Mouse (Mus musculus): ENCODE results near the gene Lrrc23. TPM values are rescaled to one million over a fixed set of nuclear protein-coding genes. Genes with fewer than 3 reads are reported as not detected.

Lrrc23 gene
- total and polyA plus RNA-seq, 3 experiments: 3.2 TPM; not detected in 2

GRCm38 (mm10) chr6:124728621-124729020 is 50.9 kb downstream of the Lrrc23 start:
- Histone ChIP-seq H3K4me3 (no peak overlapping the region), H3K27me3 (ENCODE audit: control insufficient read depth, insufficient read depth, low read length) (no peaks in the 10 kb centered on the region), H3K27ac (no peak overlapping the region), H3K9ac (ENCODE audit: low read depth, low read length) (no peak overlapping the region), H3K4me1 (ENCODE audit: control insufficient read depth, insufficient read depth, low read length) (no peaks in the 10 kb centered on the region), H3K36me3 (ENCODE audit: control insufficient read depth, insufficient read depth, low read length) (no peaks in the 10 kb centered on the region), H3K79me2 (replicated peaks; ENCODE audit: control insufficient read depth, insufficient read depth, low read length) (no peaks in the 10 kb centered on the region)
- TF ChIP-seq POLR2A (IDR thresholded peaks at IDR 0.05; ENCODE audit: insufficient read depth, low read depth, low read length) (no peak), CTCF (IDR thresholded peaks at IDR 0.05) (no peak), EP300 (IDR thresholded peaks at IDR 0.05; ENCODE audit: insufficient read depth, low read depth, low read length) (no peak)
- DNase-seq: no peak
- intact Hi-C loops (cut with DNase I): no loop called here
- 83% methylated on average over 10 of the region's 10 CpGs for WGBS

DNA sequence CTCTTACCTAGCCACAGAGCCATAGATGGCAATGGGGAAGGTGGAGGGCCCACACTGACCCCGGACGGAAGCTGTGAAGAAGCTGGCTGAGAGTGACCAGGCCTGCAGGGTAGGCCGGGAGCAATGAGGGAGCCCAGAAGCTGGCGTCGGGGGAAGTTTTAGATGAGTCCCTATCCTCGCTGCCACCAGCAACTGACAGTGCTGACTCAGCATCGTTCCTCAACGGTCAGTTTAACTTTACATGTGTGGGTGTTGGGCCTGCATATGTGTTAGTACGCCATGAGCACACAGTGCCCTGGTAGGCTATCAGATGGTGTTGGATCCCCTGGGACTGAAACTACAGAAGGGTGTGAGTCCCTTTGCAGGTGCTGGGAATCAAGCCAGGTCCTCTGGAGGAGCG is 55.1 kb downstream of the Lrrc23 start:
- no peak overlapping the region for H3K9ac ChIP-seq (ENCODE audit: low read depth, low read length)
- intact Hi-C loops (cut with DNase I): no loop called here
- no peak overlapping the region for H3K27ac ChIP-seq
- TF ChIP-seq EP300 (IDR thresholded peaks at IDR 0.05; ENCODE audit: insufficient read depth, low read depth, low read length) (no peak), POLR2A (IDR thresholded peaks at IDR 0.05; ENCODE audit: insufficient read depth, low read depth, low read length) (no peak), CTCF (IDR thresholded peaks at IDR 0.05) (no peak)
- no peaks in the 10 kb centered on the region; the same call in 1 of the 2 replicates for H3K4me1 ChIP-seq (ENCODE audit: control insufficient read depth, insufficient read depth, low read length)
- no peaks in the 10 kb centered on the region for H3K79me2 ChIP-seq (replicated peaks; ENCODE audit: control insufficient read depth, insufficient read depth, low read length)
- H3K27me3 ChIP-seq (ENCODE audit: control insufficient read depth, insufficient read depth, low read length): no peaks in the 10 kb centered on the region
- 81% methylated on average over 10 of the region's 10 CpGs for WGBS
- no peak overlapping the region for H3K4me3 ChIP-seq
- no peak for DNase-seq
- no peaks in the 10 kb centered on the region for H3K36me3 ChIP-seq (ENCODE audit: control insufficient read depth, insufficient read depth, low read length)

GRCm38 (mm10) chr6:124723541-124723940 is 56.0 kb downstream of the Lrrc23 start:
- 46% methylated on average over 8 of the region's 8 CpGs for WGBS
- Histone ChIP-seq H3K4me1 (ENCODE audit: control insufficient read depth, insufficient read depth, low read length) (no peaks in the 10 kb centered on the region; the same call in 1 of the 2 replicates), H3K27ac (no peak overlapping the region), H3K36me3 (ENCODE audit: control insufficient read depth, insufficient read depth, low read length) (no peaks in the 10 kb centered on the region), H3K4me3 (no peak overlapping the region), H3K79me2 (replicated peaks; ENCODE audit: control insufficient read depth, insufficient read depth, low read length) (no peaks in the 10 kb centered on the region), H3K9ac (ENCODE audit: low read depth, low read length) (no peak overlapping the region), H3K27me3 (ENCODE audit: control insufficient read depth, insufficient read depth, low read length) (no peaks in the 10 kb centered on the region)
- TF ChIP-seq POLR2A (IDR thresholded peaks at IDR 0.05; ENCODE audit: insufficient read depth, low read depth, low read length): no peak
- no peak for TF ChIP-seq CTCF (IDR thresholded peaks at IDR 0.05)
- no peak for TF ChIP-seq EP300 (IDR thresholded peaks at IDR 0.05; ENCODE audit: insufficient read depth, low read depth, low read length)
- no peak for DNase-seq
- intact Hi-C loops (cut with DNase I): no loop called here

- intact Hi-C loops (cut with DNase I): no loop called here
- Histone ChIP-seq H3K36me3 (ENCODE audit: control insufficient read depth, insufficient read depth, low read length) (no peaks in the 10 kb centered on the region), H3K27ac (no peak overlapping the region), H3K79me2 (replicated peaks; ENCODE audit: control insufficient read depth, insufficient read depth, low read length) (no peaks in the 10 kb centered on the region), H3K9ac (ENCODE audit: low read depth, low read length) (no peak overlapping the region), H3K4me3 (no peak overlapping the region), H3K27me3 (ENCODE audit: control insufficient read depth, insufficient read depth, low read length) (no peaks in the 10 kb centered on the region), H3K4me1 (ENCODE audit: control insufficient read depth, insufficient read depth, low read length) (no peaks in the 10 kb centered on the region; the same call in 1 of the 2 replicates)
- TF ChIP-seq POLR2A (IDR thresholded peaks at IDR 0.05; ENCODE audit: insufficient read depth, low read depth, low read length) (no peak), CTCF (IDR thresholded peaks at IDR 0.05) (peak; percentile 20), EP300 (IDR thresholded peaks at IDR 0.05; ENCODE audit: insufficient read depth, low read depth, low read length) (no peak)
- WGBS: 63% methylated on average over 6 of the region's 6 CpGs
- no peak for DNase-seq
Observed at GRCm38 (mm10) chr6:124722876-124723473, 56.6 kb downstream of the Lrrc23 start.

GRCm38 (mm10) chr6:124720904-124721303 is 58.6 kb downstream of the Lrrc23 start:
- TF ChIP-seq POLR2A (IDR thresholded peaks at IDR 0.05; ENCODE audit: insufficient read depth, low read depth, low read length): no peak
- TF ChIP-seq EP300 (IDR thresholded peaks at IDR 0.05; ENCODE audit: insufficient read depth, low read depth, low read length): no peak
- TF ChIP-seq CTCF (IDR thresholded peaks at IDR 0.05): no peak
- intact Hi-C loops (cut with DNase I): no loop called here
- Histone ChIP-seq H3K9ac (ENCODE audit: low read depth, low read length) (no peak overlapping the region), H3K4me1 (ENCODE audit: control insufficient read depth, insufficient read depth, low read length) (no peaks in the 10 kb centered on the region; the same call in 1 of the 2 replicates), H3K36me3 (ENCODE audit: control insufficient read depth, insufficient read depth, low read length) (no peaks in the 10 kb centered on the region), H3K79me2 (replicated peaks; ENCODE audit: control insufficient read depth, insufficient read depth, low read length) (no peaks in the 10 kb centered on the region), H3K4me3 (no peak overlapping the region), H3K27me3 (ENCODE audit: control insufficient read depth, insufficient read depth, low read length) (no peaks in the 10 kb centered on the region), H3K27ac (no peak overlapping the region)
- 64% methylated on average over 11 of the region's 11 CpGs for WGBS
- DNase-seq: no peak

Other genes with a start within 250 kb of the Lrrc23 start
- 10 to 100 TPM; 23.0 to 25.1 TPM for gene C1s1, start 237.4 kb downstream of the Lrrc23 start, total RNA-seq (2021)
- 31.0 and 39.0 TPM in 2 replicates for gene C1s1, start 237.4 kb downstream of the Lrrc23 start, polyA plus RNA-seq (2012; rRNA removed)
- gene C1rb, start 209.4 kb downstream of the Lrrc23 start, total RNA-seq (2021): 1 to 10 TPM; 1.2 to 1.8 TPM
- not detected in 2 replicates for gene C1rb, start 209.4 kb downstream of the Lrrc23 start, polyA plus RNA-seq (2012; rRNA removed)
- gene C1s2, start 143.6 kb downstream of the Lrrc23 start, total RNA-seq (2021): under 1 TPM; 0.26 to 0.48 TPM
- not detected in 2 replicates for gene C1s2, start 143.6 kb downstream of the Lrrc23 start, polyA plus RNA-seq (2012; rRNA removed)
- 10 to 100 TPM; 34.9 to 40.5 TPM for gene Lpcat3, start 116.7 kb downstream of the Lrrc23 start, total RNA-seq (2021)
- gene Lpcat3, start 116.7 kb downstream of the Lrrc23 start, polyA plus RNA-seq (2012; rRNA removed): 73.4 and 116 TPM in 2 replicates
- gene Emg1, start 67.5 kb downstream of the Lrrc23 start, total RNA-seq (2021): 10 to 100 TPM; 71.4 to 78.8 TPM
- 51.8 and 79.0 TPM in 2 replicates for gene Emg1, start 67.5 kb downstream of the Lrrc23 start, polyA plus RNA-seq (2012; rRNA removed)
- 100 to 1,000 TPM; 260 to 292 TPM for gene Phb2, start 67.4 kb downstream of the Lrrc23 start, total RNA-seq (2021)
- 184 and 200 TPM in 2 replicates for gene Phb2, start 67.4 kb downstream of the Lrrc23 start, polyA plus RNA-seq (2012; rRNA removed)
- gene Ptpn6, start 41.0 kb downstream of the Lrrc23 start, total RNA-seq (2021): 1 to 10 TPM; 3.1 to 4.4 TPM
- gene Ptpn6, start 41.0 kb downstream of the Lrrc23 start, polyA plus RNA-seq (2012; rRNA removed): 4.5 and 8.2 TPM in 2 replicates
- 100 to 1,000 TPM; 280 to 314 TPM for gene Grcc10, start 38.4 kb downstream of the Lrrc23 start, total RNA-seq (2021)
- 296 and 328 TPM in 2 replicates for gene Grcc10, start 38.4 kb downstream of the Lrrc23 start, polyA plus RNA-seq (2012; rRNA removed)
- 1 to 10 TPM in 1 of 2 experiments, not detected in 1; 1.9 TPM for gene Gm45234, start 23.7 kb downstream of the Lrrc23 start, total RNA-seq (2021)
- gene Gm45234, start 23.7 kb downstream of the Lrrc23 start, polyA plus RNA-seq (2012; rRNA removed): not detected in 2 replicates
- gene Atn1, start 23.2 kb downstream of the Lrrc23 start, total RNA-seq (2021): 10 to 100 TPM; 44.3 to 47.8 TPM
- 24.5 and 32.8 TPM in 2 replicates for gene Atn1, start 23.2 kb downstream of the Lrrc23 start, polyA plus RNA-seq (2012; rRNA removed)
- gene Eno2, start 10.1 kb downstream of the Lrrc23 start, total RNA-seq (2021): 1 to 10 TPM; 2.4 to 2.7 TPM
- gene Eno2, start 10.1 kb downstream of the Lrrc23 start, polyA plus RNA-seq (2012; rRNA removed): 2.4 and 2.7 TPM in 2 replicates
- gene Spsb2, start 28.9 kb upstream of the Lrrc23 start, total RNA-seq (2021): 1 to 10 TPM; 3.2 TPM
- gene Spsb2, start 28.9 kb upstream of the Lrrc23 start, polyA plus RNA-seq (2012; rRNA removed): 2.8 and 4.4 TPM in 2 replicates
- gene Tpi1, start 34.6 kb upstream of the Lrrc23 start, total RNA-seq (2021): 100 to 1,000 TPM; 788 to 884 TPM
- gene Tpi1, start 34.6 kb upstream of the Lrrc23 start, polyA plus RNA-seq (2012; rRNA removed): 870 and 1,222 TPM in 2 replicates
- 10 to 100 TPM; 68.4 to 72.3 TPM for gene Usp5, start 49.8 kb upstream of the Lrrc23 start, total RNA-seq (2021)
- gene Usp5, start 49.8 kb upstream of the Lrrc23 start, polyA plus RNA-seq (2012; rRNA removed): 51.0 and 74.9 TPM in 2 replicates
- gene Cdca3, start 49.8 kb upstream of the Lrrc23 start, total RNA-seq (2021): under 1 TPM; 0.32 to 0.70 TPM
- gene Cdca3, start 49.8 kb upstream of the Lrrc23 start, polyA plus RNA-seq (2012; rRNA removed): 0.72 and 1.9 TPM in 2 replicates
- 10 to 100 TPM in 1 of 2 experiments, 1 to 10 TPM in 1; 6.1 to 10.9 TPM for gene Gnb3, start 60.5 kb upstream of the Lrrc23 start, total RNA-seq (2021)
- gene Gnb3, start 60.5 kb upstream of the Lrrc23 start, polyA plus RNA-seq (2012; rRNA removed): 6.9 and 14.0 TPM in 2 replicates
- gene P3h3, start 78.0 kb upstream of the Lrrc23 start, total RNA-seq (2021): 10 to 100 TPM in 1 of 2 experiments, 1 to 10 TPM in 1; 6.9 to 10.6 TPM
- gene P3h3, start 78.0 kb upstream of the Lrrc23 start, polyA plus RNA-seq (2012; rRNA removed): 15.5 and 16.2 TPM in 2 replicates
- under 1 TPM; 0.41 to 0.44 TPM for gene Gpr162, start 84.3 kb upstream of the Lrrc23 start, total RNA-seq (2021)
- 1.0 and 1.4 TPM in 2 replicates for gene Gpr162, start 84.3 kb upstream of the Lrrc23 start, polyA plus RNA-seq (2012; rRNA removed)
- under 1 TPM; 0.34 to 0.57 TPM for gene Cd4, start 108.5 kb upstream of the Lrrc23 start, total RNA-seq (2021)
- gene Cd4, start 108.5 kb upstream of the Lrrc23 start, polyA plus RNA-seq (2012; rRNA removed): 0.53 and 0.66 TPM in 2 replicates
- gene Lag3, start 132.0 kb upstream of the Lrrc23 start, total RNA-seq (2021): under 1 TPM; 0.32 to 0.34 TPM
- gene Lag3, start 132.0 kb upstream of the Lrrc23 start, polyA plus RNA-seq (2012; rRNA removed): 0.29 and 0.47 TPM in 2 replicates
- 100 to 1,000 TPM; 154 to 163 TPM for gene Ptms, start 140.4 kb upstream of the Lrrc23 start, total RNA-seq (2021)
- 547 and 614 TPM in 2 replicates for gene Ptms, start 140.4 kb upstream of the Lrrc23 start, polyA plus RNA-seq (2012; rRNA removed)
- gene Mlf2, start 151.7 kb upstream of the Lrrc23 start, total RNA-seq (2021): 100 to 1,000 TPM; 179 to 194 TPM
- 259 and 275 TPM in 2 replicates for gene Mlf2, start 151.7 kb upstream of the Lrrc23 start, polyA plus RNA-seq (2012; rRNA removed)
- gene Cops7a, start 185.8 kb upstream of the Lrrc23 start, total RNA-seq (2021): 10 to 100 TPM; 83.2 to 99.8 TPM
- gene Cops7a, start 185.8 kb upstream of the Lrrc23 start, polyA plus RNA-seq (2012; rRNA removed): 208 and 238 TPM in 2 replicates
- under 1 TPM; 0.43 to 0.50 TPM for gene Pianp, start 217.0 kb upstream of the Lrrc23 start, total RNA-seq (2021)
- 1.7 and 2.0 TPM in 2 replicates for gene Pianp, start 217.0 kb upstream of the Lrrc23 start, polyA plus RNA-seq (2012; rRNA removed)
- 10 to 100 TPM; 22.4 to 22.8 TPM for gene Zfp384, start 229.4 kb upstream of the Lrrc23 start, total RNA-seq (2021)
- gene Zfp384, start 229.4 kb upstream of the Lrrc23 start, polyA plus RNA-seq (2012; rRNA removed): 28.2 and 33.5 TPM in 2 replicates

Data from heart, adult 2 months (tissue).